20 mouse cellular contexts compared by ENCODE assay signal in the genomic region with DNA sequence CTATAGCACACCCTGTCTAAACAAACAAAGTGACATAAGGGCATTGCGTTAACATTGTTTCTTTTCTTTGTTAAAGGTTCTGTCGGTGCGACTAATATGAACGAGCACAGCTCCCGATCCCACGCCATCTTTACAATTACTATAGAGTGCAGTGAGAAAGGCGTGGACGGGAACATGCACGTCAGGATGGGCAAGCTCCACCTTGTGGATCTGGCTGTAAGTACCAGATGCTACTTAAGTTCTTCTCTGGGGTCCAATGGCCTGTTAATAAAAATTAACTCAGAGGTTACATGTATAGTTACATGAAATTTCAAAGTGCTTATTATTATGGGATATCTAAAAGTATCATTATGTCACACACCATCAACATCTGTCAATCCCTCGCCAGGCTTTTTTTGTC. TPM values are rescaled to one million over a fixed set of nuclear protein-coding genes. Genes with fewer than 3 reads are reported as not detected.
DNase-seq lines count a peak whose midpoint lies in the region; ATAC-seq and TF ChIP-seq lines count a peak whose summit lies in the region.
"Had no signal": no experiment of that assay in that cellular context is flagged by ENCODE, and none has a peak within 500 bp of the region (broad histone marks: within the 10 kb centered on the region; RNA-seq: fewer than 3 reads in every experiment).

No protein-coding gene starts in this region.

- no peaks in the 10 kb centered on the region for H3K4me1 ChIP-seq in midbrain, postnatal 0 days (ENCODE audit: insufficient read depth, low read length)
- H3K4me1 ChIP-seq in midbrain, embryonic 11.5 days (ENCODE audit: control insufficient read depth, insufficient read depth, low read length): no peaks in the 10 kb centered on the region
- no peaks in the 10 kb centered on the region for H3K4me1 ChIP-seq in stomach, postnatal 0 days (replicated peaks; ENCODE audit: control insufficient read depth, insufficient read depth)
- H3K4me1 ChIP-seq in hindbrain, embryonic 11.5 days (replicated peaks; ENCODE audit: control insufficient read depth, insufficient read depth, low read length): no peaks in the 10 kb centered on the region
- H3K4me1 ChIP-seq: embryonic facial prominence, embryonic 15.5 days; forebrain, embryonic 13.5 days; heart, embryonic 10.5 days; midbrain, embryonic 13.5 days had no signal

- ATAC-seq in midbrain, postnatal 0 days (ENCODE audit: low FRiP score): no peak
- no peak for ATAC-seq in midbrain, embryonic 11.5 days (ENCODE audit: low FRiP score)
- no peak for ATAC-seq in stomach, postnatal 0 days (ENCODE audit: low FRiP score, low TSS enrichment)
- ATAC-seq in hindbrain, embryonic 11.5 days (ENCODE audit: low FRiP score): no peak
- ATAC-seq: forebrain, embryonic 13.5 days; midbrain, embryonic 13.5 days had no signal

- H3K9me3 ChIP-seq in midbrain, postnatal 0 days (ENCODE audit: low read length): no peaks in the 10 kb centered on the region
- no peaks in the 10 kb centered on the region for H3K9me3 ChIP-seq in midbrain, embryonic 11.5 days (ENCODE audit: control insufficient read depth, low read length)
- H3K9me3 ChIP-seq in stomach, postnatal 0 days (ENCODE audit: control insufficient read depth, low read length): no peaks in the 10 kb centered on the region
- no peaks in the 10 kb centered on the region for H3K9me3 ChIP-seq in hindbrain, embryonic 11.5 days (ENCODE audit: control insufficient read depth, low read length)
- H3K9me3 ChIP-seq: embryonic facial prominence, embryonic 15.5 days; forebrain, embryonic 13.5 days; heart, embryonic 10.5 days; midbrain, embryonic 13.5 days had no signal

- H3K4me3 ChIP-seq in layer of hippocampus, adult 2 months: no peak overlapping the region
- H3K4me3 ChIP-seq in midbrain, postnatal 0 days (ENCODE audit: low read depth, low read length): no peak overlapping the region
- H3K4me3 ChIP-seq in midbrain, embryonic 11.5 days (ENCODE audit: low read depth, low read length): no peak overlapping the region
- H3K4me3 ChIP-seq in stomach, postnatal 0 days (ENCODE audit: low read depth, low read length): no peak overlapping the region
- H3K4me3 ChIP-seq in hindbrain, embryonic 11.5 days (ENCODE audit: low read depth, low read length): no peak overlapping the region
- H3K4me3 ChIP-seq: embryonic facial prominence, embryonic 15.5 days; forebrain, embryonic 13.5 days; heart, embryonic 10.5 days; midbrain, embryonic 13.5 days had no signal

- WGBS in midbrain, postnatal 0 days: 65% methylated on average over 10 of the region's 10 CpGs
- 76% methylated on average over 10 of the region's 10 CpGs for WGBS in midbrain, embryonic 11.5 days
- 55% methylated on average over 10 of the region's 10 CpGs for WGBS in stomach, postnatal 0 days
- 73% methylated on average over 10 of the region's 10 CpGs for WGBS in hindbrain, embryonic 11.5 days

- no peaks in the 10 kb centered on the region for H3K27me3 ChIP-seq in midbrain, postnatal 0 days (ENCODE audit: insufficient read depth, low read length)
- no peaks in the 10 kb centered on the region for H3K27me3 ChIP-seq in midbrain, embryonic 11.5 days (ENCODE audit: control insufficient read depth, insufficient read depth, low read length)
- H3K27me3 ChIP-seq in stomach, postnatal 0 days (ENCODE audit: control insufficient read depth, insufficient read depth, low read length): no peaks in the 10 kb centered on the region
- H3K27me3 ChIP-seq in hindbrain, embryonic 11.5 days (ENCODE audit: control insufficient read depth, insufficient read depth, low read length): no peaks in the 10 kb centered on the region
- H3K27me3 ChIP-seq: embryonic facial prominence, embryonic 15.5 days; forebrain, embryonic 13.5 days; midbrain, embryonic 13.5 days had no signal

- peaks cover 50% of the 10 kb centered on the region for H3K36me3 ChIP-seq in midbrain, postnatal 0 days (ENCODE audit: insufficient read depth, low read length)
- H3K36me3 ChIP-seq in midbrain, embryonic 11.5 days (ENCODE audit: control insufficient read depth, insufficient read depth, low read length): peaks cover 12% of the 10 kb centered on the region
- peaks cover 17% of the 10 kb centered on the region for H3K36me3 ChIP-seq in stomach, postnatal 0 days (ENCODE audit: control insufficient read depth, insufficient read depth, low read length)
- H3K36me3 ChIP-seq in hindbrain, embryonic 11.5 days (ENCODE audit: control insufficient read depth, insufficient read depth, low read length): no peaks in the 10 kb centered on the region

- no peak for TF ChIP-seq EP300 in stomach, postnatal 0 days (optimal IDR thresholded peaks at IDR 0.05)

- no peak overlapping the region for H3K4me2 ChIP-seq in midbrain, postnatal 0 days (ENCODE audit: low read depth, low read length, poor library complexity, severe bottlenecking)
- no peak overlapping the region for H3K4me2 ChIP-seq in midbrain, embryonic 11.5 days
- H3K4me2 ChIP-seq in stomach, postnatal 0 days (replicated peaks; ENCODE audit: low read depth): no peak overlapping the region
- H3K4me2 ChIP-seq in hindbrain, embryonic 11.5 days (replicated peaks; ENCODE audit: low read depth, low read length): no peak overlapping the region
- H3K4me2 ChIP-seq: embryonic facial prominence, embryonic 15.5 days; forebrain, embryonic 13.5 days; liver, embryonic 11.5 days; midbrain, embryonic 13.5 days had no signal

- no peak overlapping the region for H3K27ac ChIP-seq in layer of hippocampus, adult 2 months
- no peak overlapping the region for H3K27ac ChIP-seq in midbrain, postnatal 0 days (ENCODE audit: low read depth, low read length)
- H3K27ac ChIP-seq in midbrain, embryonic 11.5 days (ENCODE audit: low read depth, low read length): no peak overlapping the region
- no peak overlapping the region for H3K27ac ChIP-seq in stomach, postnatal 0 days (replicated peaks)
- no peak overlapping the region for H3K27ac ChIP-seq in hindbrain, embryonic 11.5 days (ENCODE audit: low read depth, low read length)
- H3K27ac ChIP-seq: embryonic facial prominence, embryonic 15.5 days; forebrain, embryonic 13.5 days; heart, embryonic 10.5 days; macrophage; midbrain, embryonic 13.5 days had no signal

- H3K9ac ChIP-seq in midbrain, postnatal 0 days (replicated peaks; ENCODE audit: low read length, poor library complexity, severe bottlenecking): no peak overlapping the region
- H3K9ac ChIP-seq in midbrain, embryonic 11.5 days (ENCODE audit: low read length): no peak overlapping the region
- no peak overlapping the region for H3K9ac ChIP-seq in stomach, postnatal 0 days (ENCODE audit: low read length)
- H3K9ac ChIP-seq in hindbrain, embryonic 11.5 days (ENCODE audit: low read depth, low read length): no peak overlapping the region
- H3K9ac ChIP-seq: embryonic facial prominence, embryonic 15.5 days; forebrain, embryonic 13.5 days; midbrain, embryonic 13.5 days had no signal

- TF ChIP-seq CTCF in layer of hippocampus, adult 2 months (conservative IDR thresholded peaks at IDR 0.05): peak; percentile 59
- peak; percentile 53 for TF ChIP-seq CTCF in midbrain, postnatal 0 days (IDR thresholded peaks at IDR 0.05)
- TF ChIP-seq CTCF in stomach, postnatal 0 days (IDR thresholded peaks at IDR 0.05; ENCODE audit: low read depth): peak; percentile 62

- DNase-seq in embryo, embryonic 10 days (ENCODE audit: low spot score): peak; percentile 27
- DNase-seq in embryo, embryonic 9.5 days (ENCODE audit: extremely low spot score): no peak
- DNase-seq in layer of hippocampus, adult 2 months (ENCODE audit: low spot score in 2 of 2): no peak
- DNase-seq in layer of hippocampus, adult 9-11 months: no peak
- DNase-seq in midbrain, postnatal 0 days (ENCODE audit: low spot score): no peak
- DNase-seq in midbrain, embryonic 11.5 days (ENCODE audit: low spot score, missing footprints): no peak
- no peak for DNase-seq in stomach, postnatal 0 days (ENCODE audit: low spot score)
- no peak for DNase-seq in hindbrain, embryonic 11.5 days (ENCODE audit: low spot score)
- DNase-seq: adrenal gland, postnatal 14 days; heart, postnatal 36 days; thymus, adult 2 months had no signal

RNA-seq across cellular contexts. Expression of gene Kif3a, which starts 16.0 kb away (rescaled TPM):
- 100 to 1,000 TPM; 130 to 133 TPM for total RNA-seq in layer of hippocampus, adult 2 months (2021)
- 114 and 117 TPM in 2 replicates for total RNA-seq in midbrain, postnatal 0 days (2014; rRNA removed)
- polyA plus RNA-seq in midbrain, postnatal 0 days (2015; fragmentation: Nextera tagmentation; extraction: Ambion mirVana): 335 and 386 TPM in 2 replicates
- 87.9 and 96.4 TPM in 2 replicates for polyA plus RNA-seq in midbrain, embryonic 11.5 days (2014; fragmentation: Nextera tagmentation; extraction: Ambion mirVana)
- 22.1 and 25.3 TPM in 2 replicates for polyA plus RNA-seq in stomach, postnatal 0 days (2015; fragmentation: Nextera tagmentation; extraction: Ambion mirVana)
- polyA plus RNA-seq in hindbrain, embryonic 11.5 days (2014; fragmentation: Nextera tagmentation; extraction: Ambion mirVana): 106 and 118 TPM in 2 replicates

RNA-seq across cellular contexts. Expression of gene Il4, which starts 35.3 kb away (rescaled TPM):
- total RNA-seq in layer of hippocampus, adult 2 months (2021): not detected
- not detected in 2 replicates for total RNA-seq in midbrain, postnatal 0 days (2014; rRNA removed)
- polyA plus RNA-seq in midbrain, postnatal 0 days (2015; fragmentation: Nextera tagmentation; extraction: Ambion mirVana): 3.9 and 4.9 TPM in 2 replicates
- polyA plus RNA-seq in midbrain, embryonic 11.5 days (2014; fragmentation: Nextera tagmentation; extraction: Ambion mirVana): 1.7 and 3.1 TPM in 2 replicates
- polyA plus RNA-seq in stomach, postnatal 0 days (2015; fragmentation: Nextera tagmentation; extraction: Ambion mirVana): 0.27 and 0.45 TPM in 2 replicates
- polyA plus RNA-seq in hindbrain, embryonic 11.5 days (2014; fragmentation: Nextera tagmentation; extraction: Ambion mirVana): 2.3 and 2.8 TPM in 2 replicates
- total RNA-seq: adrenal gland, postnatal 14 days; heart, postnatal 36 days; left cerebral cortex, postnatal 14 days had no signal

RNA-seq across cellular contexts. Expression of gene Il13, which starts 51.4 kb away (rescaled TPM):
- total RNA-seq in layer of hippocampus, adult 2 months (2021): not detected
- total RNA-seq in midbrain, postnatal 0 days (2014; rRNA removed): not detected in 2 replicates
- polyA plus RNA-seq in midbrain, postnatal 0 days (2015; fragmentation: Nextera tagmentation; extraction: Ambion mirVana): not detected in 2 replicates
- polyA plus RNA-seq in midbrain, embryonic 11.5 days (2014; fragmentation: Nextera tagmentation; extraction: Ambion mirVana): not detected in 2 replicates
- not detected in 2 replicates for polyA plus RNA-seq in stomach, postnatal 0 days (2015; fragmentation: Nextera tagmentation; extraction: Ambion mirVana)
- polyA plus RNA-seq in hindbrain, embryonic 11.5 days (2014; fragmentation: Nextera tagmentation; extraction: Ambion mirVana): not detected in 2 replicates
- total RNA-seq: adrenal gland, postnatal 14 days; heart, postnatal 36 days; left cerebral cortex, postnatal 14 days had no signal
- polyA plus RNA-seq: embryonic facial prominence, embryonic 15.5 days; forebrain, embryonic 13.5 days; heart, embryonic 10.5 days; intestine, embryonic 14.5 days; kidney, embryonic 16.5 days; liver, embryonic 11.5 days; macrophage; midbrain, embryonic 13.5 days had no signal
